Mouse (Mus musculus) testis, postnatal 14 days (tissue): ENCODE results near the gene Fsd1.
"Not testable (repeated sequence)": the region's sequence is repeated elsewhere in the genome, so short reads cannot be mapped to it uniquely, and the experiment has no call there.

Experiments
- DNase-seq: peaks from one replicate; pipeline ENCODE4 v3.0.0; 2021; ENCODE audit warnings: low spot score

The Fsd1 gene

DNA sequence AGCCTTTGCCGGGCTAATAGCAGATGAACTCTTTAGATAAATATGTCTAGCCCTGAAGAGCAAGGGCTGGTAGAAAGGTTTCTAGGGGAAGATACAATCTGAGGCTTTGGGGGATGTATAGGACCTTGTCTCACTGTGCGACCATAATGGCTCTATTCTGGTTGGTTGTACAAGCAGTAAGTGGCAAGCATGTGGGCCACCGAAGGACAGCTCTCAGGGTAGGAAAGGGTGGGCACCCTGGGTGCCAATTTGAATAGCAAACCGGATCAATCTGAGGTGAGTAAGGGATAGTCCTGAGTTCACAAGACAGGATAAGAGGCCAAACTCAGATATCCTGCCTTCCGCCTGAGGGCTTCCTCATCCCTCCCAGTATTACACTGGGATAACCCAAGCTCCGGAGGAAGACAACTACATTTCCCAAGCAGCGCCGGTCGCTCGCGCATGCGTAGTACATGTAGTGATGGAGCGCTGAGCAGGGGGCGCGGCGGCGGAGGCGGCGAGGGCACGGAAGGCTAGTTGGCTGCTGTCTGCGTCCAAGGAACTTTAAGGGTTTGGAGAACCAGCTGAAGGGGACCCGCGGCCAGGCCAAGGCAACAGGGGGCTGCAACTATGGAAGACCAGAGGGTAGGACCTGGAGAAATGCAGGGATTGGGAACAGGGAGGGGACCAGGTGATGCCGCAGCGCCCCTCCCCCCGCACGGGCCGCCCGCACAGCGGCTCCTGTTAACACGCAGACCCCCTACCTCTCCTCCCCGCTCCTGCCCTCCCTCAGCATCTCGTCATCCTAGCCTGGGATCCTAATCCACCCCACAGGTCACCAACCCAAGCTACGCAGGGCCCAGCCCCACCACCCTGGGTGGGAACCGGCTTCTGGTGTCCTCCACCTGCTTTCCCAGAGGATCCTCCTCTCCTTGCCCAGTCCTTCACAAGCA lies at the start of gene Fsd1:
Gene Fsd1, plus strand, starts transcription at position 480 of the 932 bp plus-strand sequence.
- peak; percentile 76 for DNase-seq

DNA sequence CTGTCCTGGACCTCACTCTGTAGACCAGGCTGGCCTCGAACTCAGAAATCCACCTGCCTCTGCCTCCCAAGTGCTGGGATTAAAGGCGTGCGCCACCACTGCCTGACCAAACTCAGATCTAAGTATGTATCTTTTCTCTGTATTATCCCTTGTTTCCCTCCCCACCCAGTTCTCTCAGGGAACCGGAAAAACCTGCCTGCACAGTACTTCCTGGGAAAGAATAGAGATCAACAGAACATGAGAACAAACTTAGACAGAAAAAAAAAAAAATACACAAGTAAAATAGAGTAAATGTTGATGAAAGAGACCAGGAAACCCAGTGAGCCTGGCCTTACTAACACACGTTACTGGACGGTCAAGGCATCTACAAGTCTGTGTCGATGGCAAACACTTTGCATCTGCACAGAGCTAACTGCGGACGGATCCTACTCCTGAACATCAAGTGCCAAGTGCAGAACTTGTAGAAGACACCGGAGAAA lies 41.9 kb upstream of the Fsd1 start:
- DNase-seq: not testable (repeated sequence)

GRCm38 (mm10) chr17:55944866-55945682 lies 41.2 kb upstream of the Fsd1 start:
- peak; percentile 93 for DNase-seq

DNA sequence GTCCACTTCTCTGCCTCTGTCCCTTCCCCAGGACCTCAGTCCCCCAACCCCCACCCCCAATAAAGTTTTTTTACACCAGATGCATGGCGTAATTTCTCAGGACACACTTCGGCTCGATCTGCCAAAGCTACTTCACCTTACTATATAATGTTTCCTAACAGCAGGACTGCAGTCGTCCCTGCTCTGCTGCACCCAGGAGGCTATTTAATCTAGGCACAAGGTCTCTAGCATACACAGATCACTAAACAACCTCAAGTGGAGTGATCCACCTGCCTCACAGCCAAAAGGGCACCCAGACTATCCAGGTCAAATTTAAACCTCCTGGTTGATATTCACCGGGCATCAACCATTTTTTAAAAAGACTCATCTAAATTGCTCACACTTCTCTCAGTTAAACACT lies 40.6 kb upstream of the Fsd1 start:
- no peak for DNase-seq

DNA sequence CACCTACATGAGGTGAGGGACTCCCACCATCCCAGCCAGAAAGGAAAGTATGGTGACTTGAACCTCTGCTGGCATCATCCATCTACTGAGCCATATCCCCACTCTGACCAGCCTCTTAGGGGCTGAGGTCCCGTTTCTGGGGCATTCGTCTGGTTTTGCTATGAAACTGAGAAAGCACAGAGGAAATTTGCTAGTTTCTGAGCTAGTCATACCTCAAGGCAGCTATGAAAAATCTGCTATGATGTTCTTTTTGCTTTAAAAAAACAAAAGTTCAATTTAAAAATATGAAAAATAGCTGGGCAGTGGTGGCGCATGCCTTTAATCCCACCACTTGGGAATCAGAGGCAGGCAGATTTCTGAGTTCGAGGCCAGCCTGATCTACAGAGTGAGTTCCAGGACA lies 37.7 kb upstream of the Fsd1 start:
- no peak for DNase-seq

DNA sequence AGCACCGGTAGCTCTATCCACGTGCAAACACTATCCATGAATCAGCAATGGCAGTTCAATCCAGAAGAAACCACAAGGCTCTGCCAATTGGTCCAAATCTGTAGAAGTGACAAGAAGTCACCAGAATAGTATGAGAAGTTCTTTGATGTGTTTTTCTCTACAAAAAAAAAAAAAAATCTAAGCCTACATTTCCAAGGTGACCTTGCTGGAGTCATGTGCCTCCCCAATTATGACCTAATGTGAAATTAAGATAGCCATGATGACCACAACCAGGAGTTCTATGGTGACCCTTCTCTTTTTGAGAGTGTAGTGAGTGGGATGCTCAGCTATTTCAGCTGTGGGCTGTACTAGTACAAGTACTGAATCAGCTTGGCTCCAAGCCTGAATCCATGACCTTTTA lies 36.9 kb upstream of the Fsd1 start, which contains the start of gene Zfp119b:
Gene Zfp119b, minus strand, starts transcription at position 101 of the 400 bp plus-strand sequence.
- DNase-seq: no peak

DNA sequence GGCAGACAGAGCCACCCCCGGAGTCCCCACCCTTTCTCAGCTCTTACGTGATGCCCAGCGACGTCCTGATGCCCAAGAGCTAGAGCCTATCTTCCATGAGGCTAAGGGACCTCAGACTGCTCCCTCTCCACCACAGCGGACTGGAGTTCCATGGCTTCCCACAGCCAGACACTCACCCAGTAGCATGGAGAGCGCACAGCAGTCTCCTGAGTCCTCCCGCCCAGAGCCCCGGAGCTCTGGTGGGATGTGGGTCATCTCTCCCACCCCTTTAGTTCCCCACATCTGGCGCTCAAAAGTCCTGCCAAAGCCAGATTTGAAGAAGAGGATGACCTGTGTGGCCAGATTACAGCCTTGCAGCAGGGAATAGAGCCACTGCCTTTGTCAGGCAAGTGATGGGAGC lies 35.7 kb upstream of the Fsd1 start:
- no peak for DNase-seq

GRCm38 (mm10) chr17:55952041-55952440 lies 34.3 kb upstream of the Fsd1 start:
- DNase-seq: no peak

- DNase-seq: no peak
Observed at GRCm38 (mm10) chr17:55952447-55953027, 33.8 kb upstream of the Fsd1 start, which contains the start of gene Ebi3. Gene Ebi3, plus strand, starts transcription at chr17:55952640.

GRCm38 (mm10) chr17:55953751-55954150 lies 32.6 kb upstream of the Fsd1 start:
- DNase-seq: no peak

DNA sequence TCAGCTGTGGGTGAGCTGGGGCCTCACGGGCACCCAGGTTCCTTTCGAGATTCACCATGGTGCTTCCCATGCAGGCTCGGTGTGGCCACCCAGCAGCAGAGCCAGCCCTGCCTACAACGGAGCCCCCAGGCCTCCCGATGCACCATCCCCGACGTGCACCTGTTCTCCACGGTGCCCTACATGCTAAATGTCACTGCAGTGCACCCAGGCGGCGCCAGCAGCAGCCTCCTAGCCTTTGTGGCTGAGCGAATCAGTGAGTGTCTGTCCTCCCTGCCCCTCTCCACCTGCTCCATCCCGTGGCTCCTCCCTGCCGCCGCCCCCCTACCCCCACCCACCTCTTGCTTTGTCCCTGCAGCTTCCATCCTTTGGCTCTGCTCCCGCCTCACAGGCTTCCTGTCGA lies 32.1 kb upstream of the Fsd1 start:
- no peak for DNase-seq

- DNase-seq: peak; percentile 89
Observed at GRCm38 (mm10) chr17:55956129-55956528, 30.2 kb upstream of the Fsd1 start.

DNA sequence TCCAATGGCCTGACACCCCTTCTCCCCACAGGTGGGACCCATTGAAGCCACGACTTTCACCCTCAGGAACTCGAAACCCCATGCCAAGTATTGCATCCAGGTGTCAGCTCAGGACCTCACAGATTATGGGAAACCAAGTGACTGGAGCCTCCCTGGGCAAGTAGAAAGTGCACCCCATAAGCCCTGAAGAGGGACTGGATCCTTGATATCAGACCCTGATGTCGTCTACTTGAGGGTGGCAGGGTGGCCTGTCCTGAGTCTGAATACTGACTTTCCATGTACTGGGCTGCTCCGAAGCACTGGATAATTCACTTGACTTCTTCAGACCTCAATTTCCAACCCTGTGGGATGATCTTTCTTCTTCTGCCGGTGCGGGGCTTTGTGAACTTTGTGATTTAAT lies 29.7 kb upstream of the Fsd1 start:
- DNase-seq: no peak

DNA sequence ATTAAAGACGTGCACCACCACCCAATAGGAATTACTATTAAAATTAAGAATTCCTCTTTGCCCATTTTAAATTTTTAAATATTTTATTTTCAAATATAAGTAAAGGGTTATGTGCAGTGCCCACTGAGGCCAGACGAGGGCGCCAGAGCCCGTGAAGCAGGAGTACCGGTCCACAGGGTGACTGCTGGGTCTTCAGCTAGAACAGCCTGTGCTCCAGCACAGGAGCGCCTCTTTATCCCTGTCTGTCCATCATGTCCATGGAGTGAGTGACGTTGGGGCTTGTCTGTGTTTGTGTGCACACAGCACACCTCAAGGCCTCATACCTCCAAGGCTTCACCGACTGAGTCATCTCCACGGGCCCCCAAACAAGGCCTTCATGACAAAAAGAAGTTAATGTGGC lies 29.1 kb upstream of the Fsd1 start:
- DNase-seq: peak; percentile 64

- DNase-seq: no peak
Observed at GRCm38 (mm10) chr17:55957726-55958583, 28.4 kb upstream of the Fsd1 start.

DNA sequence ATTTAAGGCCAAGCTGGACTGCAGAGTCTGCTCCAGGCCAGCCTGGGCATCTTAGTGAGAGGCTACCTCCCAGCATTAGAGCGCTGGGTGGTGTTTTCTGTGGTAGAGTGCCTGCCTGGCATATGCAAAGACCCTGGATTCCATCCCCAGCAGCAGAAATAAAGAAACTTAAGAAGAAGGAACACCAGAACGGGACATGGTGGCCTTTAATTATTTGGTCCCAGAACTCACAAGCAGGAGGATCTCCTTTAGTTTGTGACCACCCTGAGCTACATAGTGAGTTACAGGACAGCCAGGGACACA lies 27.8 kb upstream of the Fsd1 start:
- DNase-seq: no peak

DNA sequence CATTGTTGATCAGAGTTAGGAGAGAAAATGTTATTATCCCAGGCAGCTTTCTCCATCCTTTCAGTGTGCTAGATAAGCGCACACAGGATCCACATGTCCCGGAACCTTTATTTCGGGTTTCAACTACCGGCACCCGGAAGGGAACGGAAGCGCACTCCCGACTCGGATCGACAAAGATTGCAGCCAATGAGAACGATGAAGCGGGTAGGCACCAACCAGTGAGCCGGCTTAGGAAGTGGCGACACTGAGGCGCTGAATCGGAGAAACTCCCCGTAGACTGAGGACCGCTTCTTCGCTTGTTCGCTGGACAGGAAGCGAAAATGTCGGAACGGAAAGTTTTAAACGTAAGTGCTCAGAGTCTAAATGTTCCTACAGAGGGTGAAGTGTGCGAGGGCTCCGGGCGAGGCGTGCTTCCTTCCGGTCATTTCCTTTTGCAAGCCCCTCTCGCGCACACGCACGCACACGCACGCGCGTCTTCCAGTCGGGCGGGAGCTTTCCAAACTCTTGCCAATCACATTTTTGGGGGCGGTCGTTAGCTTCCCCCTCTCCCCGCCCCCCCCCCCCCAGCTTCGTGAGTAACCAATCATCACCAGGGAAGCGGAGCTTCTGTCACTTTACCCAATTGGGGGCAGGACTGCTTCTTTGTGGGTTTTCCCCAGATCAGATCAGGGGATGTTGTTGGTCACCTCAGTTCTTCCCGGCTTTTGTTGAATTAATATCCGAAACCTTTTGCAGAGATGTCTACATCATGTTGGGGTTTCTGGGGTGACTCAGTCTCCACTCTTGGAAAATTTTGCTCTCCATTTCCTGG lies 27.2 kb upstream of the Fsd1 start, which contains the start of gene Yju2:
Gene Yju2, plus strand, starts transcription at position 182 of the 811 bp plus-strand sequence.
- DNase-seq: peak; percentile 94

GRCm38 (mm10) chr17:55959946-55960740 lies 26.2 kb upstream of the Fsd1 start:
- no peak for DNase-seq

GRCm38 (mm10) chr17:55960791-55961190 lies 25.5 kb upstream of the Fsd1 start:
- no peak for DNase-seq

GRCm38 (mm10) chr17:55961631-55962030 lies 24.7 kb upstream of the Fsd1 start:
- DNase-seq: peak; percentile 5
